Mouse (Mus musculus) liver, postnatal 0 days (tissue): ENCODE data around the gene Wdr45. TPM values are rescaled to one million over a fixed set of nuclear protein-coding genes. Genes with fewer than 3 reads are reported as not detected.
"Not testable (repeated sequence)": the region's sequence is repeated elsewhere in the genome, so short reads cannot be mapped to it uniquely, and the experiment has no call there.

Source experiments
- ATAC-seq: fragments of 200-750 bp; cut with Nextera tagmentation; 2 replicates; pipeline ENCODE4 v1.8.0; 2017; ENCODE audit warnings: mild to moderate bottlenecking, moderate library complexity
- DNase-seq: peaks from one replicate; pipeline ENCODE4 v3.0.0-alpha.2; 2016
- H3K27ac ChIP-seq: fragments of 300-500 bp; sonication (generic); 2 replicates; pipeline ENCODE4 v1.5.1; 2014; ENCODE audit warnings: antibody characterized with exemption, moderate library complexity, mild to moderate bottlenecking, low read depth
- H3K27me3 ChIP-seq: fragments of 300-500 bp; sonication (generic); 2 replicates; pipeline ENCODE4 v1.6.1; 2014; ENCODE audit warnings: low read length, control low read depth, mixed read lengths; ENCODE audit not compliant: insufficient read depth
- H3K36me3 ChIP-seq: fragments of 300-500 bp; sonication (generic); replicated peaks from 2 replicates; pipeline ENCODE4 v1.6.1; 2014; ENCODE audit warnings: mild to moderate bottlenecking, control low read depth, low read length, moderate library complexity, mixed read lengths; ENCODE audit not compliant: insufficient read depth
- H3K4me1 ChIP-seq: fragments of 300-500 bp; sonication (generic); 2 replicates; pipeline ENCODE4 v1.6.1; 2014; ENCODE audit warnings: antibody characterized with exemption, mild to moderate bottlenecking, control low read depth; ENCODE audit not compliant: insufficient read depth
- H3K4me2 ChIP-seq: fragments of 300-500 bp; sonication (generic); 2 replicates; pipeline ENCODE4 v1.6.1; 2014; ENCODE audit warnings: low read depth, mild to moderate bottlenecking, low read length, moderate library complexity, mixed read lengths
- H3K4me3 ChIP-seq: fragments of 300-500 bp; sonication (generic); 2 replicates; pipeline ENCODE4 v1.5.1; 2014; ENCODE audit warnings: low read depth, low read length
- H3K9ac ChIP-seq: fragments of 300-500 bp; sonication (generic); replicated peaks from 2 replicates; pipeline ENCODE4 v1.6.1; 2014; ENCODE audit warnings: mild to moderate bottlenecking, moderate library complexity
- H3K9me3 ChIP-seq: fragments of 300-500 bp; sonication (generic); 2 replicates; pipeline ENCODE4 v1.6.1; 2016; ENCODE audit warnings: mild to moderate bottlenecking, control low read depth, low read length, mixed read lengths
- CTCF ChIP-seq: sonication (generic); IDR thresholded peaks from 2 replicates; pipeline ENCODE4 v1.5.1; 2016; ENCODE audit warnings: antibody characterized with exemption, low read depth
- EP300 ChIP-seq: IDR thresholded peaks from 2 replicates; pipeline ENCODE4 v1.6.1; 2016; ENCODE audit warnings: antibody characterized with exemption, low read depth, mild to moderate bottlenecking
- WGBS: fragments of 180-500 bp; shearing (Covaris S2); extraction: QIAGEN DNeasy Blood & Tissue Kit; methylation state at CpG from one replicate; pipeline ENCODE4 v1.1.7; 2014; ENCODE audit not compliant: insufficient replicate concordance; 5-methylcytosine and 5-hydroxymethylcytosine counted together
- polyA plus RNA-seq: library from polyadenylated mRNA; unstranded; fragments of >200 nt; fragmentation: Nextera tagmentation; extraction: Ambion mirVana; gene quantifications from 2 replicates; pipeline ENCODE4 v1.2.1, GENCODE M21; 2015

Wdr45 gene
- 17.4 and 18.5 TPM in 2 replicates for polyA plus RNA-seq

DNA sequence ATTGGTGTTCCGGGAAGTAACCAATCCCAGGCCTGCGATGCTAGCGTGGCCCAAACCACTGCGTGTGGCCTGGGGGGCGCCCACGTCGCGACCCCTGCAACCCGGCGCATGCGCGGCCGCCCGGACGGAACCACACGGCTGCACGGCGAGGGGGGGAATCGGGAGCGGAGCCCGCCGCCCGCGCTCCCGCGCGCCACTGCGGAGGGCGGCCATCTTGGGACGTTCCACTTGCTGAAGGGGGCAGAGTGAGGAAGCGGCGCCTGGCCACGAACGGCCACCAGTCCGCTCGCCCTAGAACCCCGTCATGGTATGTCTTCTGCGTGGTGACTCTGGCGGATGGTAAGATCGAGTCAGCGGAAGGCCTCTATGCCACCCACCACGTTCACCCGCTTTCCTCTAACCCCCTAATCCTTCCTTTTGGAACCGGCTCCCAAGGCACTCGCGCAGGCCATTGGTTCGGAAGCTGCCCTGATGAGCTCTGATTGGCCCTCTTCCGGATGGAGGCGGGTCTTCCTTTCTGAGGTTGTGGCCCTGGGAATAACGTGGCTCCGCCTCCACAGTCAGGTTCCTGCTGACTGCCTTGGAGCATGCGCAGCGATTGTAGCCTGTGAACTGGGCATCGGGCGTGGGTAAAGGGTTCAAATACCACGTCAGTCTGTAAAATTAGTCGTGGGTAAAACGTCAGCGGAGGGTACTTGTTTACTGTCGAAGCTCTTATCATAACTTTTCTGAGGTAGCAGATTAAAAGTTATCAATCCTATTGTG is at the start of gene Wdr45:
Gene Wdr45 (plus strand): TSS at position 199 of the 765 bp plus-strand sequence.
- peak; percentile 96 for ATAC-seq
- not testable (repeated sequence) for H3K27ac ChIP-seq, H3K9me3 ChIP-seq, H3K36me3 ChIP-seq, H3K27me3 ChIP-seq, H3K4me1 ChIP-seq
- Histone ChIP-seq H3K9ac (peak within 1 kb of the TSS; percentile 44; the same call in 1 of the 2 replicates), H3K4me3 (peak within 1 kb of the TSS; percentile 46), H3K4me2 (peak within 1 kb of the TSS; percentile 62)
- DNase-seq, result peak; percentile 92
- WGBS, result 21% methylated on average over 19 of the region's 60 CpGs

GRCm38 (mm10) chrX:7664791-7665190 is 49.3 kb upstream of the Wdr45 start:
- DNase-seq, result no peak
- Histone ChIP-seq H3K4me2 (no peak overlapping the region), H3K27ac (no peak overlapping the region), H3K36me3 (0 out of 2 replicates have a peak, but pooled peaks cover 10% of the 10 kb centered on the region), H3K9me3 (no peaks in the 10 kb centered on the region), H3K27me3 (no peaks in the 10 kb centered on the region), H3K4me3 (no peak overlapping the region), H3K9ac (no peak overlapping the region), H3K4me1 (no peaks in the 10 kb centered on the region)
- 88% methylated on average over 11 of the region's 11 CpGs for WGBS
- no peak for ATAC-seq
- no peak for TF ChIP-seq CTCF
- TF ChIP-seq EP300, result no peak

- TF ChIP-seq EP300 (no peak), CTCF (no peak)
- no peak overlapping the region for H3K27ac ChIP-seq
- 71% methylated on average over 21 of the region's 21 CpGs for WGBS
- no peak overlapping the region for H3K9ac ChIP-seq
- H3K4me1 ChIP-seq, result no peaks in the 10 kb centered on the region
- H3K27me3 ChIP-seq, result no peaks in the 10 kb centered on the region
- 0 out of 2 replicates have a peak, but pooled peaks cover 10% of the 10 kb centered on the region for H3K36me3 ChIP-seq
- no peaks in the 10 kb centered on the region for H3K9me3 ChIP-seq
- H3K4me2 ChIP-seq, result no peak overlapping the region
- ATAC-seq (no peak), DNase-seq (no peak)
- H3K4me3 ChIP-seq, result no peak overlapping the region
Observed at GRCm38 (mm10) chrX:7665739-7666502, 48.2 kb upstream of the Wdr45 start.

DNA sequence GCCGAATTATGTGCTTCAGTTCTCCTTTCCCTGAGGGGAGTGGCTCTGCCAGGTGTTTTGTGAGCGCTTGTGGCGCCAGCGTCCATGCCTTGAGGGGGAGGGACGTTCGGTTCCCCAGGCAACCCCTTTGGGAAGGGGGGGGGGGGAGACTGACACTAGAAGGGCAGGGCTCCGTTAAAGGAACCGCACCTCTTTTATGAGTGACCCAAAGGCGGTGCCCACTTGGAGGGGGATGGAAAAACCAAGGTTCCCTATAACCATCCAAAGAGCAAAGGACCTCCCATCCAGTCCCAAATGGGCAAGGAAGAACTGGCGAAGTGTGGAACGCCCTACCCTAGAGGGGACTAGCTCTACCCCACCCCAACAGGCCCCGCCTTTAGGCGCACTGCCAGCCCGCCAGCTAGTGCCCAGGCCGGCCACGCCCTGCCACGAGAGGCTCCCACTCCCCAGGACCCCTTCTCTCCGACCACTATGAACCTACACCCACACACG is 43.7 kb upstream of the Wdr45 start:
- WGBS, result 22% methylated on average over 19 of the region's 19 CpGs
- peak; percentile 71 for DNase-seq
- H3K4me3 ChIP-seq, result peak overlapping the region; percentile 54
- 0 out of 2 replicates have a peak, but pooled peaks cover 10% of the 10 kb centered on the region for H3K36me3 ChIP-seq
- H3K9ac ChIP-seq, result peak overlapping the region; percentile 59
- ATAC-seq, result peak; percentile 70
- peaks cover 6% of the 10 kb centered on the region; the same call in 1 of the 2 replicates for H3K4me1 ChIP-seq
- H3K9me3 ChIP-seq, result no peaks in the 10 kb centered on the region
- H3K27ac ChIP-seq, result peak overlapping the region; percentile 62; the same call in 1 of the 2 replicates
- no peak for TF ChIP-seq CTCF
- no peak for TF ChIP-seq EP300
- H3K27me3 ChIP-seq, result no peaks in the 10 kb centered on the region
- H3K4me2 ChIP-seq, result peak overlapping the region; percentile 72

GRCm38 (mm10) chrX:7670921-7671623 is 43.1 kb upstream of the Wdr45 start, which contains the start of gene Plp2:
Gene Plp2 (minus strand): TSS chrX:7671390.
- H3K27ac ChIP-seq, result peak within 1 kb of the TSS; percentile 62
- H3K4me3 ChIP-seq, result peak within 1 kb of the TSS; percentile 54
- 0 out of 2 replicates have a peak, but pooled peaks cover 10% of the 10 kb centered on the region for H3K36me3 ChIP-seq
- H3K9me3 ChIP-seq, result no peaks in the 10 kb centered on the region
- ATAC-seq, result peak; percentile 38; the same call in 1 of the 2 replicates
- H3K4me1 ChIP-seq, result peaks cover 6% of the 10 kb centered on the region; the same call in 1 of the 2 replicates
- H3K4me2 ChIP-seq, result peak within 1 kb of the TSS; percentile 72
- TF ChIP-seq EP300, result no peak
- no peak for TF ChIP-seq CTCF
- H3K27me3 ChIP-seq, result no peaks in the 10 kb centered on the region
- H3K9ac ChIP-seq, result peak within 1 kb of the TSS; percentile 59
- no peak for DNase-seq
- 16% methylated on average over 33 of the region's 36 CpGs for WGBS
